Mouse (Mus musculus): ENCODE data around the gene Gm13272.
"Not testable (repeated sequence)": the region's sequence is repeated elsewhere in the genome, so short reads cannot be mapped to it uniquely, and the experiment has no call there.

Gene Gm13272

GRCm38 (mm10) chr4:88779550-88779949, at the start of gene Gm13272:
Gm13272 (plus strand) TSS chr4:88779850.
- DNase-seq (ENCODE audit: low spot score in 2 of 2): not testable (repeated sequence)

- DNase-seq (ENCODE audit: low spot score in 2 of 2): peak; percentile 60 to 81
Observed at GRCm38 (mm10) chr4:88738480-88738879, 41.2 kb upstream of the Gm13272 start.

GRCm38 (mm10) chr4:88739036-88739435, 40.6 kb upstream of the Gm13272 start:
- DNase-seq (ENCODE audit: low spot score in 2 of 2): no peak

- no peak for DNase-seq (ENCODE audit: low spot score in 2 of 2)
Observed at GRCm38 (mm10) chr4:88741426-88741825, 38.2 kb upstream of the Gm13272 start.

GRCm38 (mm10) chr4:88742771-88743371, 36.8 kb upstream of the Gm13272 start:
- no peak for DNase-seq (ENCODE audit: low spot score in 2 of 2)

DNA sequence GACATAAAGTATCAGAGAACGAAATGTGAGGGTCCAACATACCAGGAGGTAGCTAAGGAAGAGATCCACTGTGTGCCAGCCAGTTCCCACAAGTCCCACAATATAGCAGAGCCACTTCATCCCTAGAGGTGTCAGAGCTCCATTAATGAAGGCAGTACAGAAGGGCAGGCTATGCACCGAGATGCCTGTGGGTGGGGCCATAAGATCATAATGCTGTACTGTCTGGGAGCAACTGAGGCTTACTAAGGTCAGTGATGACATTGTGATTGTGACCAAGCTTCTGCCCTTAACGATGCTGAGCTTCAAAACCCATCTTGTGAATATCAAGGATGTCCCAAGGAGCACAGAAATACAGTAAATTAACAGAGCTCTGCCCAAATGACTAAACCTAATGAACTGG, 35.4 kb upstream of the Gm13272 start:
- DNase-seq (ENCODE audit: low spot score in 2 of 2): no peak

DNA sequence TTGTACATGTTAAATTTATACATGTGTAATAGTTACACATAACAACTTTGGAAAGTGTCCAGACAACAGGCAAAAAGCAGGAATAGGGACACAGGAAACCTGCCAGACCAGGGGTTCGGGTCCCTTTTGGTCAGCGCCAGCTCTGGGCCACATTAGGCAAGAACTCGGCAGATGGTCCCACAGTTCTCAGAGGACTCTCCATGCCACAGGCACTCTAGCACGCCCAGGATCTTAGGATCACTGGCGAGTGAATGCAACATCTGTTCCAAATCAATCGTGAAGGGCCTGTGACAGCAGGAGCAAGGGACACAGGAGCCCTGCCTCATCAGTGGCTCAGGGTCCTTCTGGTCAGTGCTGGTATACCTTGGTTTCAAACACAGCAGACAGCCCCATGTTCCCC, 29.7 kb upstream of the Gm13272 start:
- no peak for DNase-seq (ENCODE audit: low spot score in 2 of 2)

GRCm38 (mm10) chr4:88754818-88755340, 24.8 kb upstream of the Gm13272 start, which contains the start of gene Gm13271:
Gm13271 (plus strand) TSS chr4:88754868.
- DNase-seq (ENCODE audit: low spot score in 2 of 2): peak; percentile 58 to 74

- not testable (repeated sequence) for DNase-seq (ENCODE audit: low spot score in 2 of 2)
Observed at GRCm38 (mm10) chr4:88756581-88757513, 22.8 kb upstream of the Gm13272 start.

DNA sequence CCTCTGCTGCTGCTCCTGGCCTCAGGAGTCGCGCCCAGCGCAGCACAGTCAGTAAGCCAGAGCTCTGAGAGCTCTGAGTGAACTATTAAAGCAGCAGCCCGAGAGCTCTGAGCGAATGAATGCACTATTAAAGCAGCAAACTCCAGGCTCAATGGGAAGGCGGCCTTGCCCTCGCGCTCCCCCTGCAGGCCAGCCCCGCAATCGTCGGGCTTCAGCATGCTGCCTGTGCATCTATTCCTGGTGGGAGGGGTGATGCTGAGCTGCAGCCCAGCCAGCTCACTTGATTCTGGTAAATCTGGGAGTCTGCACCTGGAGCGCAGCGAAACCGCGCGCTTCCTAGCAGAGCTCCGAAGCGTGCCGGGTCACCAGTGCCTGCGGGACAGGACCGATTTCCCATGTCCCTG, 22.0 kb upstream of the Gm13272 start:
- peak; percentile 83 to 88 for DNase-seq (ENCODE audit: low spot score in 2 of 2)

DNA sequence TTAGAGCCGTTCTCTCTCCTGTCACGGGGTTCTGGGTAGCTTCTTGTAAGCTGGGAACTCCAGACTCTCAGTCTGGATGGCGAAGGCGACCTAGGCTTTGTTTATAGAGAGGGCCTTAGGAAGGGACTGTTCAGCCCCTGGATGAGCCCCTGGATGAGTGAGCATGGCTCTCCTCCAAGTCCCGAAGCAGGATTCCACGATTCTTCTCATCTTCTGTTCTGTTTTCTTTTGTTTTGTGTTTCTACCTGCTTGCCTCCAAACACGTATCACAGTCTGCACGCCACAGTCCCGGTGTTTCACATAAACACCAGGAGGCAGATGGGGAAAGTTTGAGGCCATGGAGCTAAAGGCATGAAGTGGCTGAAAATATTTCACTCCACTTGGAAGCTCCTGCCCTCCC, 20.9 kb upstream of the Gm13272 start:
- DNase-seq (ENCODE audit: low spot score in 2 of 2): not testable (repeated sequence)

GRCm38 (mm10) chr4:88759610-88760268, 19.9 kb upstream of the Gm13272 start, which contains the start of gene Gm13283:
Gm13283 (plus strand) TSS chr4:88760119.
- DNase-seq (ENCODE audit: low spot score in 2 of 2): peak; percentile 24 to 39

DNA sequence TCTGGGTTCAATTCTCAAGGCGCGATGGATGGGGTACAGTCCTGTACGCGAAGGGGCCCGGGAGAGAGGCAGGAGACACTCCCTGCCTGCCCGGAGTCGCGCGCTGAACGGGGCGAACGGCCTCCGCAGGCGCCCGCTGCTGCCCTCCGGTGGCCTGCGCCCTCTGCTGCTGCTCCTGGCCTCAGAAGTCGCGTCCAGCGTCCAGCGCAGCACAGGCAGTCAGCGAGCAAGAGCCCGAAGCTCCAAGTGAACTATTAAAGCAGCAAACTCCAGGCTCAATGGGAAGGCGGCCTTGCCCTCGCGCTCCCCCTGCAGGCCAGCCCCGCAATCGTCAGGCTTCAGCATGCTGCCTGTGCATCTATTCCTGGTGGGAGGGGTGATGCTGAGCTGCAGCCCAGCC, 19.2 kb upstream of the Gm13272 start:
- DNase-seq (ENCODE audit: low spot score in 2 of 2): peak; percentile 44 to 63

- peak; percentile 72 to 73 for DNase-seq (ENCODE audit: low spot score in 2 of 2)
Observed at GRCm38 (mm10) chr4:88761776-88762175, 17.9 kb upstream of the Gm13272 start.

DNA sequence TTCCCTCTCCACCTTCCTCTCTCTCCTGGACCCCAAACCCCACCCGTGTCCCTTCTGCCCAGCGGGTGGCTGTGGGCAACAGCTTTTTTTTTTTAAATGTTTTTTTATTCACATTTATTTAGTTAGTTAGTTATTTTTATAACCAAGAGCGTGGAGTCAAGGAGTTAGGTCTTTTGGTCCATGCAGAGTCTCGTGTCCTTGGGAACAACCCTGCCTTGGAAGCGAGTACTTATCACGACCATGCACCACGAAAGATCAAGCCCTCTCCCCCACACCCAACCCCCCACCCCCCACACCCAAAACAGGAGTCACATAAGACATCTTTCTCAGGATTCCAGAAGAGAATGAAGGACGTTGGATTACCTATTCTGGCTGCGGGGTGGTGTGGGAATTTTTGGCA, 17.3 kb upstream of the Gm13272 start:
- not testable (repeated sequence) for DNase-seq (ENCODE audit: low spot score in 2 of 2)

DNA sequence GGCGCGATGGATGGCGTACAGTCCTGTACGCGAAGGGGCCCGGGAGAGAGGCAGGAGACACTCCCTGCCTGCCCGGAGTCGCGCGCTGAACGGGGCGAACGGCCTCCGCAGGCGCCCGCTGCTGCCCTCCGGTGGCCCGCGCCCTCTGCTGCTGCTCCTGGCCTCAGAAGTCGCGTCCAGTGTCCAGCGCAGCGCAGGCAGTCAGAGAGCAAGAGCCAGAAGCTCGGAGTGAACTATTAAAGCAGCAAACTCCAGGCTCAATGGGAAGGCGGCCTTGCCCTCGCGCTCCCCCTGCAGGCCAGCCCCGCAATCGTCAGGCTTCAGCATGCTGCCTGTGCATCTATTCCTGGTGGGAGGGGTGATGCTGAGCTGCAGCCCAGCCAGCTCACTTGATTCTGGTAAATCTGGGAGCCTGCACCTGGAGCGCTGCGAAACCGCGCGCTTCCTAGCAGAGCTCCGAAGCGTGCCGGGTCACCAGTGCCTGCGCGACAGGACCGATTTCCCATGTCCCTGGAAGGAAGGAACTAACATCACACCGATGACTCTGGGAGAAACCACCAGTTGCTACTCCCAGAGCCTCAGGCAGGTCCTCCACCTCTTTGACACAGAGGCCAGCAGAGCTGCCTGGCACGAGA, 16.1 kb upstream of the Gm13272 start:
- DNase-seq (ENCODE audit: low spot score in 2 of 2): peak; percentile 12 to 27

DNA sequence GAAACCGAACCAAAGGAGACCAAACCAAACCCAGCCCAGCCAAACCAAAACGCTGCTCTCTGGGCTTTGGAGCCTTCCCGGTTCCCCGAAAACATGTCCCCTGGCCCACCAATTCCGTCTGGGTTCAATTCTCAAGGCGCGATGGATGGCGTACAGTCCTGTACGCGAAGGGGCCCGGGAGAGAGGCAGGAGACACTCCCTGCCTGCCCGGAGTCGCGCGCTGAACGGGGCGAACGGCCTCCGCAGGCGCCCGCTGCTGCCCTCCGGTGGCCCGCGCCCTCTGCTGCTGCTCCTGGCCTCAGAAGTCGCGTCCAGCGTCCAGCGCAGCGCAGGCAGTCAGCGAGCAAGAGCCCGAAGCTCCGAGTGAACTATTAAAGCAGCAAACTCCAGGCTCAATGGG, 6.1 kb upstream of the Gm13272 start, which contains the start of gene Gm13290:
Gene Gm13290, plus strand, starts transcription at position 301 of the 400 bp plus-strand sequence.
- DNase-seq (ENCODE audit: low spot score in 2 of 2): not testable (repeated sequence)

DNA sequence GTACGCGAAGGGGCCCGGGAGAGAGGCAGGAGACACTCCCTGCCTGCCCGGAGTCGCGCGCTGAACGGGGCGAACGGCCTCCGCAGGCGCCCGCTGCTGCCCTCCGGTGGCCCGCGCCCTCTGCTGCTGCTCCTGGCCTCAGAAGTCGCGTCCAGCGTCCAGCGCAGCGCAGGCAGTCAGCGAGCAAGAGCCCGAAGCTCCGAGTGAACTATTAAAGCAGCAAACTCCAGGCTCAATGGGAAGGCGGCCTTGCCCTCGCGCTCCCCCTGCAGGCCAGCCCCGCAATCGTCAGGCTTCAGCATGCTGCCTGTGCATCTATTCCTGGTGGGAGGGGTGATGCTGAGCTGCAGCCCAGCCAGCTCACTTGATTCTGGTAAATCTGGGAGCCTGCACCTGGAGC, 3.0 kb upstream of the Gm13272 start, which contains the start of gene Gm13289:
Gene Gm13289, plus strand, starts transcription at position 301 of the 400 bp plus-strand sequence.
- not testable (repeated sequence) for DNase-seq (ENCODE audit: low spot score in 2 of 2)

GRCm38 (mm10) chr4:88780320-88780719, 670 bp downstream of the Gm13272 start:
- not testable (repeated sequence) for DNase-seq (ENCODE audit: low spot score in 2 of 2)

GRCm38 (mm10) chr4:88781831-88782230, 2.2 kb downstream of the Gm13272 start, which contains the start of gene Ifnz:
Ifnz (plus strand) TSS chr4:88782131.
- not testable (repeated sequence) for DNase-seq (ENCODE audit: low spot score in 2 of 2)

- DNase-seq (ENCODE audit: low spot score in 2 of 2): not testable (repeated sequence)
Observed at GRCm38 (mm10) chr4:88782335-88782734, 2.7 kb downstream of the Gm13272 start.
